Mouse (Mus musculus) limb, embryonic 15.5 days (tissue): ENCODE data around the gene Bcl2l2. TPM values are rescaled to one million over a fixed set of nuclear protein-coding genes. Genes with fewer than 3 reads are reported as not detected.

Source experiments
- polyA plus RNA-seq: library from polyadenylated mRNA; unstranded; fragments of >200 nt; fragmentation: Nextera tagmentation; extraction: Ambion mirVana; gene quantifications from 2 replicates; pipeline ENCODE4 v1.2.1, GENCODE M21; 2015

The Bcl2l2 gene
- polyA plus RNA-seq, 1 experiment from 2014 or later: 4.6 TPM

Other genes with a start within 250 kb of the Bcl2l2 start
- gene Gm17606, start 242.4 kb upstream of the Bcl2l2 start, polyA plus RNA-seq: 0.99 TPM in 1 of 2 replicates, not detected in the other
- gene Cdh24, start 242.0 kb upstream of the Bcl2l2 start, polyA plus RNA-seq: 3.7 and 4.2 TPM in 2 replicates
- 79.6 and 81.2 TPM in 2 replicates for gene 1700123O20Rik, start 197.2 kb upstream of the Bcl2l2 start, polyA plus RNA-seq
- gene Acin1, start 196.4 kb upstream of the Bcl2l2 start, polyA plus RNA-seq: 109 TPM in 2 replicates
- 0.21 and 0.24 TPM in 2 replicates for gene Gm29776, start 184.5 kb upstream of the Bcl2l2 start, polyA plus RNA-seq
- 0.12 TPM in 1 of 2 replicates, not detected in the other for gene Cebpe, start 171.2 kb upstream of the Bcl2l2 start, polyA plus RNA-seq
- gene Slc7a8, start 101.4 kb upstream of the Bcl2l2 start, polyA plus RNA-seq: 5.0 and 5.4 TPM in 2 replicates
- gene Rnf212b, start 69.2 kb upstream of the Bcl2l2 start, polyA plus RNA-seq: not detected in 2 replicates
- 8.3 and 8.4 TPM in 2 replicates for gene Homez, start 12.4 kb upstream of the Bcl2l2 start, polyA plus RNA-seq
- 0.94 and 1.0 TPM in 2 replicates for gene Ppp1r3e, start 5.8 kb upstream of the Bcl2l2 start, polyA plus RNA-seq
- gene Gm20521, start 64 bp downstream of the Bcl2l2 start, polyA plus RNA-seq: 0.33 TPM in 1 of 2 replicates, not detected in the other
- 83.4 and 94.3 TPM in 2 replicates for gene Pabpn1, start 9.1 kb downstream of the Bcl2l2 start, polyA plus RNA-seq
- gene Slc22a17, start 29.8 kb downstream of the Bcl2l2 start, polyA plus RNA-seq: 56.3 and 70.6 TPM in 2 replicates
- 57.2 and 58.0 TPM in 2 replicates for gene Efs, start 42.7 kb downstream of the Bcl2l2 start, polyA plus RNA-seq
- not detected in 2 replicates for gene Il25, start 49.3 kb downstream of the Bcl2l2 start, polyA plus RNA-seq
- gene Cmtm5, start 52.9 kb downstream of the Bcl2l2 start, polyA plus RNA-seq: 12.7 and 12.9 TPM in 2 replicates
- 2.6 and 7.7 TPM in 2 replicates for gene Myh6, start 83.5 kb downstream of the Bcl2l2 start, polyA plus RNA-seq
- not detected in 2 replicates for gene Gm17428, start 93.6 kb downstream of the Bcl2l2 start, polyA plus RNA-seq
- gene Myh7, start 111.2 kb downstream of the Bcl2l2 start, polyA plus RNA-seq: 33.5 and 95.2 TPM in 2 replicates
- gene Ngdn, start 132.1 kb downstream of the Bcl2l2 start, polyA plus RNA-seq: 70.7 and 79.7 TPM in 2 replicates
- gene Zfhx2, start 208.9 kb downstream of the Bcl2l2 start, polyA plus RNA-seq: 4.0 and 4.8 TPM in 2 replicates
- gene Thtpa, start 211.4 kb downstream of the Bcl2l2 start, polyA plus RNA-seq: 20.2 and 21.3 TPM in 2 replicates
- 24.9 and 25.2 TPM in 2 replicates for gene Ap1g2, start 223.2 kb downstream of the Bcl2l2 start, polyA plus RNA-seq
- gene Jph4, start 233.6 kb downstream of the Bcl2l2 start, polyA plus RNA-seq: 1.5 and 2.1 TPM in 2 replicates